Mouse (Mus musculus) limb, embryonic 11.5 days (tissue): Measurements from ENCODE around the gene Myoc. TPM values are rescaled to one million over a fixed set of nuclear protein-coding genes. Genes with fewer than 3 reads are reported as not detected.
A peak's percentile ranks its signal among the peaks of the same experiment; 100 is the strongest.

Source experiments
- ATAC-seq: fragments of 200-750 bp; cut with Nextera tagmentation; 2 replicates; pipeline ENCODE4 v1.8.0; 2017; ENCODE audit warnings: low read depth; ENCODE audit not compliant: insufficient number of reproducible peaks, low FRiP score, low TSS enrichment
- DNase-seq: peaks from one replicate; pipeline ENCODE4 v3.0.0-alpha.2; 2015; ENCODE audit warnings: low spot score
- H3K27ac ChIP-seq: fragments of 300-500 bp; sonication (generic); replicated peaks from 2 replicates; pipeline ENCODE4 v1.5.1; 2014; ENCODE audit warnings: low read depth, mild to moderate bottlenecking, low read length
- H3K27me3 ChIP-seq: fragments of 300-500 bp; sonication (generic); 2 replicates; pipeline ENCODE4 v1.6.1; 2014; ENCODE audit warnings: mild to moderate bottlenecking, low read length, mixed read lengths; ENCODE audit not compliant: control insufficient read depth, insufficient read depth
- H3K36me3 ChIP-seq: fragments of 300-500 bp; sonication (generic); 2 replicates; pipeline ENCODE4 v1.6.1; 2014; ENCODE audit warnings: mild to moderate bottlenecking, low read length, moderate library complexity, mixed read lengths; ENCODE audit not compliant: control insufficient read depth, insufficient read depth
- H3K4me1 ChIP-seq: fragments of 300-500 bp; sonication (generic); 2 replicates; pipeline ENCODE4 v1.6.1; 2014; ENCODE audit warnings: low read length, mixed read lengths; ENCODE audit not compliant: control insufficient read depth, insufficient read depth
- H3K4me2 ChIP-seq: fragments of 300-500 bp; sonication (generic); 2 replicates; pipeline ENCODE4 v1.6.1; 2014; ENCODE audit warnings: low read depth, mild to moderate bottlenecking, moderate library complexity; ENCODE audit not compliant: severe bottlenecking
- H3K4me3 ChIP-seq: fragments of 300-500 bp; sonication (generic); 2 replicates; pipeline ENCODE4 v1.5.1; 2014; ENCODE audit warnings: low read depth, low read length
- H3K9ac ChIP-seq: fragments of 300-500 bp; sonication (generic); 2 replicates; pipeline ENCODE4 v1.6.1; 2014; ENCODE audit warnings: mild to moderate bottlenecking, low read length
- H3K9me3 ChIP-seq: fragments of 300-500 bp; sonication (generic); 2 replicates; pipeline ENCODE4 v1.6.1; 2016; ENCODE audit warnings: low read length; ENCODE audit not compliant: control insufficient read depth
- WGBS: fragments of 180-500 bp; shearing (Covaris S2); extraction: QIAGEN DNeasy Blood & Tissue Kit; methylation state at CpG from one replicate; pipeline ENCODE4 v1.1.7; 2014; 5-methylcytosine and 5-hydroxymethylcytosine counted together
- polyA plus RNA-seq: library from polyadenylated mRNA; unstranded; fragments of >200 nt; fragmentation: Nextera tagmentation; extraction: Ambion mirVana; gene quantifications from 2 replicates; pipeline ENCODE4 v1.2.1, GENCODE M21; 2014

Myoc gene
- polyA plus RNA-seq: not detected in 2 replicates

DNA sequence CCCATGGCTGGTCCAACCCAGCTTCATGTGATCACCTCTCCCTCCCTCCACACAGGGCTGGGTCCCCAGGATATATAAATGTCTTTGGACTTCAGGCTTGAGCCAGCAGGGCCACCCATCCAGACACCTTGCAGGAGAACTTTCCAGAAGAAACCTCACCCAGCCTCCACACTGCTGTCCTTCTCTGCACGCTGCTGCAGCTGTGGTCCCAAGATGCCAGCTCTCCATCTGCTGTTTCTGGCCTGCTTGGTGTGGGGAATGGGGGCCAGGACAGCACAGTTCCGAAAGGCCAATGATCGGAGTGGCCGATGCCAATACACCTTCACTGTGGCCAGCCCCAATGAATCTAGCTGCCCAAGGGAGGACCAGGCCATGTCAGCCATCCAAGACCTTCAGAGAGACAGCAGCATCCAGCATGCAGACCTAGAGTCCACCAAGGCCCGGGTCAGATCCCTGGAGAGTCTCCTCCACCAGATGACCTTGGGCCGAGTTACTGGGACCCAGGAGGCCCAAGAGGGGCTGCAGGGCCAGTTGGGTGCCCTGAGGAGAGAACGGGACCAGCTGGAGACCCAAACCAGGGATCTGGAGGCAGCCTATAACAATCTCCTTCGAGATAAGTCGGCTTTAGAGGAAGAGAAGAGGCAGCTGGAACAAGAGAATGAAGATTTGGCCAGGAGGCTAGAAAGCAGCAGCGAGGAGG is at the start of gene Myoc:
TSS of gene Myoc (plus strand) at position 105 of the 700 bp plus-strand sequence.
- DNase-seq: no peak
- no peak for ATAC-seq
- no peaks in the 10 kb centered on the region for H3K9me3 ChIP-seq
- no peak within 1 kb of the TSS for H3K27ac ChIP-seq
- no peak within 1 kb of the TSS for H3K4me2 ChIP-seq
- WGBS: 83% methylated on average over 10 of the region's 10 CpGs
- H3K9ac ChIP-seq: no peak within 1 kb of the TSS
- no peaks in the 10 kb centered on the region for H3K36me3 ChIP-seq
- H3K27me3 ChIP-seq: no peaks in the 10 kb centered on the region
- no peaks in the 10 kb centered on the region for H3K4me1 ChIP-seq
- no peak within 1 kb of the TSS for H3K4me3 ChIP-seq

DNA sequence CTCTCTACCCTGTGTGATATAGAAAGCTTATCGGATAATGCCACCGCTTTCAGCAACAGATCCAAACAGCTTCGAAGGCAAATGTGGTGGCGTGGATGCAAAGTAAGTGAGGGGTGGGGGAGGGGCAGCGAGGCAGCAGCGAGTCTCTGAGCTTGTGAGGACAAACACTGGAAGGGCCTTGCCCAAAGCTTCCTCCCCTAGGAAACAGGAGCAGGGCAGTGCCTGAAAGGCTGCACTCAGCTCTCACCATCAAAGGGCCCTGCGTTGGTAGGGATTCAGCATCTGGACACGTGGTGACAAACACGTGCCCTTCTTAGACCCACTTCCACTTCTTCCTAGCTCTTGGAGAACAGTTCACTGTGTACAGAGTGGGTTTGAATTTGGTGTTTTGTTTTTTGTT is 49.5 kb upstream of the Myoc start:
- WGBS: 8% methylated on average over 9 of the region's 9 CpGs
- Histone ChIP-seq H3K4me2 (no peak overlapping the region), H3K9ac (no peak overlapping the region), H3K27ac (no peak overlapping the region), H3K9me3 (no peaks in the 10 kb centered on the region), H3K4me3 (no peak overlapping the region), H3K27me3 (no peaks in the 10 kb centered on the region), H3K4me1 (peaks cover 4% of the 10 kb centered on the region; the same call in 1 of the 2 replicates), H3K36me3 (peaks cover 2% of the 10 kb centered on the region; the same call in 1 of the 2 replicates)
- ATAC-seq: peak; percentile 39; the same call in 1 of the 2 replicates
- DNase-seq: peak; percentile 59

DNA sequence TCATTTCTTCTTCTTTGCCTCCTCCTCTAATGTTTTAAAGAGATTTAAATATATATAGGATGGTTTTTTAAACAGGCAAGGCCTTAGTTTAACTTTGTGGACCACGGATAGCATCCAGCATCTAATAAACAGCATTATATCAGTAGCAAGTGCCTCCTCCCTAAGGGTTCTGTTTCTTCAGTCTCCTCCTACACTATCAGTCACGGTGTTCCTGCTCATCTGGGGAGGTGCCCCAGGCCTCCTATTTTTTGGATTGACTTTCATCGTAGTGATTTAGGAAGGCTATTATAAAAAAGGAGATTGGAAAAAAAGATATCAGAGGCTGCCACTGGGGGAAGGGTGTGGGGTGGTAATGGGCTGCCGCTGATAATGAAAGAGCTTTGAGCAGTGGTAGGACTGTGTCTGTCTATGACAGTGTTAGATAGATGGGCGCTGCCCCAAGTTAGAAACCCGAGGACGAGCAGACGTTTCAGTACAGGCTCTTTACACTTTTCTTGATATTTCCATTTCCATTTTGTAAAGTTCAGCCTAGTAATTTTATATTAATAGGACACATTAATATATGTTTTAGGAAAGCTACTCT is 48.4 kb upstream of the Myoc start:
- DNase-seq (no peak), ATAC-seq (no peak)
- Histone ChIP-seq H3K9me3 (no peaks in the 10 kb centered on the region), H3K4me2 (no peak overlapping the region), H3K36me3 (no peaks in the 10 kb centered on the region; the same call in none of the 2 replicates), H3K27ac (no peak overlapping the region), H3K4me1 (peaks cover 4% of the 10 kb centered on the region; the same call in 1 of the 2 replicates), H3K27me3 (no peaks in the 10 kb centered on the region), H3K4me3 (no peak overlapping the region), H3K9ac (no peak overlapping the region)
- WGBS: 71% methylated on average over 8 of the region's 8 CpGs

GRCm38 (mm10) chr1:162597379-162598102 is 41.4 kb upstream of the Myoc start:
- 85% methylated on average over 3 of the region's 3 CpGs for WGBS
- Histone ChIP-seq H3K27me3 (no peaks in the 10 kb centered on the region), H3K4me3 (no peak overlapping the region), H3K9me3 (no peaks in the 10 kb centered on the region), H3K9ac (no peak overlapping the region), H3K4me1 (no peaks in the 10 kb centered on the region), H3K27ac (no peak overlapping the region), H3K4me2 (no peak overlapping the region), H3K36me3 (peaks cover 5% of the 10 kb centered on the region)
- DNase-seq (no peak), ATAC-seq (no peak)

DNA sequence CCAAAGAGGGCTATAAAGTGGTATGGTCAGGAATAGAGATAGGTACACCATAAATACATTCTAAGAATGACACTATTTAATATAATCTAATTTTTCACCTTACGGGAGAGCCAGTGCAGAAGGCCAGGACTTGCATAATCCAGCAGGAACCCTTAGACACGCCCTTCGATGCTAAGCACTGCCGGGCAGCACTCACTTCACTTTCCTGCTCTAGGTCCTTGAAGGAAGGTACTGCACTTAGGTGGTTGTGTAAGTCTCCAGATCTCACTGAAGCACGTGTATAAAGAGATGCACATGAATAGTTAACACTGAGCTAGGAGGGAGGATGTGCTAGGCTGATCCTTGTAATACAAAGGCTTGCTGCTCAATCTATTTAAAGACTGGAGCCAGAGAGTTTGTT is 39.3 kb upstream of the Myoc start:
- ATAC-seq: no peak
- 95% methylated on average over 5 of the region's 5 CpGs for WGBS
- peaks cover 5% of the 10 kb centered on the region for H3K36me3 ChIP-seq

DNA sequence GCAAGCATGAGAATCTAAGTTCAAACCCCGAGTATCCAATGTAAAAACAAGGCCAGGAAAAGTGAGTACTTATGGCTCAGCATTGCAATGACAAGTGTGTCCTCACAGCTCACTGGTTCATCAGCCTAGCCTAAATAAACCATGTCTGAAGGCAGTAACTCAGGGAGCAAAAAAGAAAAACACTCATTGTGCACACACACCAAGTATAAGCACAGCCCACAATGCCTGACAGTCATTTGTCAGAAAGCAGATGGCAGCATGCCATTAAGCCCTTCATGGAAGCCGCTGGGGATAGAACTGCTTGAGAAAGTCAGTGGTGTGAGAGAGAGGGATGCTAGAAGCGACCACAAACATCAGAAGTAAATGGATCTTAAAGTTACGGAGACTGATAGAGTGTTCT is 37.7 kb upstream of the Myoc start:
- Histone ChIP-seq H3K27me3 (no peaks in the 10 kb centered on the region), H3K4me3 (no peak overlapping the region), H3K4me1 (no peaks in the 10 kb centered on the region), H3K4me2 (no peak overlapping the region), H3K27ac (no peak overlapping the region), H3K36me3 (peaks cover 5% of the 10 kb centered on the region; the same call in 1 of the 2 replicates), H3K9ac (no peak overlapping the region), H3K9me3 (no peaks in the 10 kb centered on the region)
- ATAC-seq (no peak), DNase-seq (no peak)
- 87% methylated on average over 4 of the region's 4 CpGs for WGBS

More for the DNA sequence above, 39.3 kb upstream of the Myoc start:
- Histone ChIP-seq H3K4me2 (no peak overlapping the region), H3K9ac (no peak overlapping the region), H3K4me3 (no peak overlapping the region), H3K27me3 (no peaks in the 10 kb centered on the region), H3K27ac (no peak overlapping the region), H3K9me3 (no peaks in the 10 kb centered on the region), H3K4me1 (no peaks in the 10 kb centered on the region)
- no peak for DNase-seq

DNA sequence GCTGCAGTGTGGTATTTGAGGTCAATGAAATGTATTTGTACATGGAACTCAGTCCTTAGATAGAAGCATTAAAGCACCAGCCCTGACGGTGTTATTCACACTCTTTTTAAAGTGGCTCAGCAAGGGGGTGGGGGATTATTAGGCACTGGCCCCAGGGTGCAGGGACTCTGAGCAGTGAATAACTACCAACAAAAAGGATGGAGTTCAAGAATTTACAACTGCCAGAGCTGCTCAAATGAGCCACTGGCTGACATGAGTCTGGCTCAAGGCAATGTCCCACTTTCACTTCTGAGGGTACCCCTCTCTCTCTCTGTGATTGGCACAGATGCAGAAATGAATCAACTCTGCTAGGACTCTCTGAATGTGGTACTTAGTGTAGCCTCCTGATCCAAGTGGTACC is 30.8 kb upstream of the Myoc start:
- H3K9me3 ChIP-seq: no peaks in the 10 kb centered on the region
- no peak overlapping the region for H3K9ac ChIP-seq
- no peaks in the 10 kb centered on the region for H3K27me3 ChIP-seq
- H3K4me2 ChIP-seq: no peak overlapping the region
- no peaks in the 10 kb centered on the region for H3K4me1 ChIP-seq
- DNase-seq (no peak), ATAC-seq (no peak)
- H3K36me3 ChIP-seq: no peaks in the 10 kb centered on the region
- WGBS: 29% methylated on average over 1 of the region's 1 CpGs
- no peak overlapping the region for H3K4me3 ChIP-seq
- no peak overlapping the region for H3K27ac ChIP-seq

DNA sequence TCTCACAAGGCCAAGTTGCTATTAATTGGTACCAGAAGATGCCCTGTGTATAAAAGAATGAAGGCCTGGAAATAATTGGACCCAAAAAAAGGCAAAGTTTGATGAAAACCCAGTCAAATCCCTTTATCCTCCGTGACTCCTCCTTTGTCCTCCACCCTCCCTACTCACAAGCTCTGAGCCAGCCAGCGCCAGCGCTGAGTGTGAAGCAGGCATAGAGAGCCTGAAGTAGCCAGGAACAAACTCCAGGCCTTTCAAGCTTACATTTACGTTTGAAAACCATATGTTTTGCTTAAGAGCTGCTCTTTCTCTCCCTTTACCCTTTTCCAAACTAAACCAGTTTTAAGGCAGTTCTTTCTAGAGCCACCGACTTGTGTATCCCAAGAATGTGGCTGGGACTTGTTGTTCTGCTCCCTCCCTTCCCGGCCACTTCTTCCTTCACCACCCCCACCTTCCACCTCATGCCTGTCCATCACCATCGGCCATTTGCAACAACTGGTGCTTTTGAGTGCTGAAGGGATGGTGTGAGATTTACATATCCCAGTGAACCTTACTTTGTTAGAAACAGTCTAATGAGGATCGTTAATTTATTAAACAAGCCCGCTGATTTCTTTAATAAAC is 29.2 kb upstream of the Myoc start:
- WGBS: 37% methylated on average over 9 of the region's 9 CpGs
- DNase-seq (no peak), ATAC-seq (no peak)
- Histone ChIP-seq H3K36me3 (no peaks in the 10 kb centered on the region), H3K9ac (no peak overlapping the region), H3K27me3 (no peaks in the 10 kb centered on the region), H3K4me2 (no peak overlapping the region), H3K4me1 (no peaks in the 10 kb centered on the region), H3K4me3 (no peak overlapping the region), H3K9me3 (no peaks in the 10 kb centered on the region), H3K27ac (no peak overlapping the region)
